Mouse (Mus musculus) liver, embryonic 14.5 days (tissue): ENCODE data around the gene Bmp2. TPM values are rescaled to one million over a fixed set of nuclear protein-coding genes. Genes with fewer than 3 reads are reported as not detected.

Experiments used
- ATAC-seq: fragments of 200-750 bp; cut with Nextera tagmentation; 2 replicates; pipeline ENCODE4 v1.8.0; 2017; ENCODE audit warnings: moderate number of reproducible peaks, mild to moderate bottlenecking, moderate library complexity; ENCODE audit not compliant: insufficient read depth
- DNase-seq, 3 experiments: peaks; one replicate each; pipeline ENCODE4 v3.0.0-alpha.2; 2012 to 2013; ENCODE audit warnings: low read depth in 3 of 3, low spot score in 3 of 3
- H3K27ac ChIP-seq: fragments of 300-500 bp; sonication (generic); 2 replicates; pipeline ENCODE4 v1.5.1; 2014; ENCODE audit warnings: moderate library complexity, mild to moderate bottlenecking, control low read depth, inconsistent platforms
- H3K27me3 ChIP-seq: fragments of 300-500 bp; sonication (generic); 2 replicates; pipeline ENCODE4 v1.6.1; 2014; ENCODE audit warnings: mild to moderate bottlenecking, low read length, moderate library complexity; ENCODE audit not compliant: control insufficient read depth, insufficient read depth
- H3K36me3 ChIP-seq: fragments of 300-500 bp; sonication (generic); replicated peaks from 2 replicates; pipeline ENCODE4 v1.6.1; 2014; ENCODE audit warnings: low read depth; ENCODE audit not compliant: control insufficient read depth, insufficient read depth
- H3K4me1 ChIP-seq, 2 experiments: fragments of 200-500 bp in 1 of 2; fragments of 300-500 bp in 1 of 2; sonication (generic) in 1 of 2; replicated peaks; 2 replicates each; pipeline ENCODE4 v1.6.1; 2012 to 2014; ENCODE audit warnings: antibody characterized with exemption in 1 of 2, inconsistent platforms in 1 of 2, low read length in 1 of 2; ENCODE audit not compliant: control insufficient read depth in 2 of 2, insufficient read depth in 2 of 2
- H3K4me2 ChIP-seq: fragments of 300-500 bp; sonication (generic); 2 replicates; pipeline ENCODE4 v1.6.1; 2014; ENCODE audit warnings: low read depth, mild to moderate bottlenecking, control low read depth, moderate library complexity
- H3K4me3 ChIP-seq, 2 experiments: fragments of 200-500 bp in 1 of 2; fragments of 300-500 bp in 1 of 2; sonication (generic) in 1 of 2; 2 replicates each; pipeline ENCODE4 v1.5.1; 2012 to 2014; ENCODE audit warnings: low read depth in 2 of 2, low read length in 2 of 2, mild to moderate bottlenecking in 2 of 2, control low read depth in 1 of 2, inconsistent platforms in 1 of 2, moderate library complexity in 1 of 2; ENCODE audit not compliant: insufficient read depth in 1 of 2
- H3K9ac ChIP-seq: fragments of 300-500 bp; sonication (generic); replicated peaks from 2 replicates; pipeline ENCODE4 v1.6.1; 2014; ENCODE audit warnings: mild to moderate bottlenecking, control low read depth, moderate library complexity
- H3K9me3 ChIP-seq: fragments of 300-500 bp; sonication (generic); 2 replicates; pipeline ENCODE4 v1.6.1; 2016; ENCODE audit warnings: low read length, mixed read lengths; ENCODE audit not compliant: control insufficient read depth
- CTCF ChIP-seq: IDR thresholded peaks from 2 replicates; pipeline ENCODE4 v1.5.1; 2016; ENCODE audit warnings: antibody characterized with exemption, low read depth, control low read depth
- EP300 ChIP-seq: IDR thresholded peaks from 2 replicates; pipeline ENCODE4 v1.6.1; 2016; ENCODE audit warnings: antibody characterized with exemption, low read depth
- WGBS: fragments of 180-500 bp; shearing (Covaris S2); extraction: QIAGEN DNeasy Blood & Tissue Kit; methylation state at CpG from one replicate; pipeline ENCODE4 v1.1.7; 2014; ENCODE audit not compliant: insufficient replicate concordance; 5-methylcytosine and 5-hydroxymethylcytosine counted together
- polyA plus RNA-seq, 2 experiments: library from polyadenylated mRNA; depleted of rRNA in 1 of 2; stranded (reverse) in 1 of 2; unstranded in 1 of 2; fragments of >200 nt; fragmentation: Nextera tagmentation in 1 of 2; extraction: Ambion mirVana in 1 of 2; gene quantifications; 2 replicates each; pipeline versions ENCODE4 v1.2.1 to v1.2.3; 2012 to 2014

The Bmp2 gene
- 1.1 and 1.2 TPM in 2 replicates for polyA plus RNA-seq (2012; rRNA removed)
- 2.0 and 2.1 TPM in 2 replicates for polyA plus RNA-seq (2014; fragmentation: Nextera tagmentation; extraction: Ambion mirVana)

GRCm38 (mm10) chr2:133552031-133552841 lies at the start of gene Bmp2:
Gene Bmp2, plus strand, starts transcription at chr2:133552159.
- 0 out of 4 replicates have a peak, but pooled peaks cover 0 to 3% of the 10 kb centered on the region in 2 experiments for H3K4me1 ChIP-seq
- no peaks in the 10 kb centered on the region for H3K36me3 ChIP-seq
- no peak for DNase-seq
- H3K4me2 ChIP-seq, result peak within 1 kb of the TSS; percentile 44
- peak within 1 kb of the TSS; percentile 42 to 44 for H3K4me3 ChIP-seq
- peak; percentile 54 for ATAC-seq
- H3K27ac ChIP-seq, result no peak within 1 kb of the TSS
- H3K9me3 ChIP-seq, result no peaks in the 10 kb centered on the region
- TF ChIP-seq EP300, result no peak
- TF ChIP-seq CTCF, result no peak
- peaks cover 59% of the 10 kb centered on the region for H3K27me3 ChIP-seq
- no peak within 1 kb of the TSS for H3K9ac ChIP-seq
- under 1% methylated on average over 104 of the region's 110 CpGs for WGBS

- Histone ChIP-seq H3K36me3 (no peaks in the 10 kb centered on the region), H3K4me1 (no peaks in the 10 kb centered on the region), H3K9me3 (no peaks in the 10 kb centered on the region), H3K27ac (no peak overlapping the region), H3K4me2 (no peak overlapping the region), H3K27me3 (no peaks in the 10 kb centered on the region), H3K9ac (no peak overlapping the region), H3K4me3 (no peak overlapping the region)
- 28% methylated on average over 2 of the region's 2 CpGs for WGBS
- no peak for DNase-seq
- TF ChIP-seq CTCF (no peak), EP300 (no peak)
- no peak for ATAC-seq
Measured at GRCm38 (mm10) chr2:133505678-133506077, 46.3 kb upstream of the Bmp2 start.

- WGBS, result 44% methylated on average over 4 of the region's 4 CpGs
- no peak overlapping the region for H3K27ac ChIP-seq
- TF ChIP-seq CTCF (no peak), EP300 (no peak)
- H3K4me2 ChIP-seq, result no peak overlapping the region
- no peaks in the 10 kb centered on the region for H3K27me3 ChIP-seq
- H3K4me3 ChIP-seq, result no peak overlapping the region
- DNase-seq (no peak), ATAC-seq (no peak)
- no peaks in the 10 kb centered on the region for H3K36me3 ChIP-seq
- H3K4me1 ChIP-seq, result no peaks in the 10 kb centered on the region
- H3K9ac ChIP-seq, result no peak overlapping the region
- no peaks in the 10 kb centered on the region for H3K9me3 ChIP-seq
Measured at GRCm38 (mm10) chr2:133507045-133507444, 44.9 kb upstream of the Bmp2 start.

GRCm38 (mm10) chr2:133509141-133509540 lies 42.8 kb upstream of the Bmp2 start:
- DNase-seq (no peak), ATAC-seq (no peak)
- TF ChIP-seq CTCF (no peak), EP300 (no peak)
- 74% methylated on average over 16 of the region's 16 CpGs for WGBS
- Histone ChIP-seq H3K27ac (no peak overlapping the region), H3K27me3 (no peaks in the 10 kb centered on the region), H3K36me3 (no peaks in the 10 kb centered on the region), H3K4me1 (no peaks in the 10 kb centered on the region), H3K9ac (no peak overlapping the region), H3K9me3 (no peaks in the 10 kb centered on the region), H3K4me3 (no peak overlapping the region), H3K4me2 (no peak overlapping the region)

GRCm38 (mm10) chr2:133511011-133511779 lies 40.8 kb upstream of the Bmp2 start:
- ATAC-seq, result no peak
- no peak for DNase-seq
- 36% methylated on average over 9 of the region's 9 CpGs for WGBS
- Histone ChIP-seq H3K27me3 (no peaks in the 10 kb centered on the region), H3K9me3 (no peaks in the 10 kb centered on the region), H3K36me3 (no peaks in the 10 kb centered on the region), H3K4me2 (no peak overlapping the region), H3K4me3 (no peak overlapping the region), H3K9ac (no peak overlapping the region), H3K27ac (no peak overlapping the region), H3K4me1 (no peaks in the 10 kb centered on the region)
- TF ChIP-seq EP300, result no peak
- no peak for TF ChIP-seq CTCF
